Mouse (Mus musculus): ENCODE results near the gene Thumpd1. TPM values are rescaled to one million over a fixed set of nuclear protein-coding genes. Genes with fewer than 3 reads are reported as not detected.
"Not testable (repeated sequence)": the region's sequence is repeated elsewhere in the genome, so short reads cannot be mapped to it uniquely, and the experiment has no call there.

Gene Thumpd1
- 10 to 100 TPM; 30.7 to 32.3 TPM for total RNA-seq (2021)
- long read RNA-seq, experiment 1, transcript Thumpd1-201 (4 exons, 2,689 nt), result major isoform, 28 of 38 reads
- long read RNA-seq, experiment 1, partial matches to known transcripts, result 4 of 38 reads
- long read RNA-seq, experiment 1, other reads (novel, unspliced or antisense), result 5 of 38 reads
- long read RNA-seq, experiment 2, transcript Thumpd1-201 (4 exons, 2,689 nt), result major isoform, 41 of 41 reads
- long read RNA-seq, experiment 2, partial matches to known transcripts, result 0 of 41 reads
- long read RNA-seq, experiment 2, other reads (novel, unspliced or antisense), result 0 of 41 reads

DNA sequence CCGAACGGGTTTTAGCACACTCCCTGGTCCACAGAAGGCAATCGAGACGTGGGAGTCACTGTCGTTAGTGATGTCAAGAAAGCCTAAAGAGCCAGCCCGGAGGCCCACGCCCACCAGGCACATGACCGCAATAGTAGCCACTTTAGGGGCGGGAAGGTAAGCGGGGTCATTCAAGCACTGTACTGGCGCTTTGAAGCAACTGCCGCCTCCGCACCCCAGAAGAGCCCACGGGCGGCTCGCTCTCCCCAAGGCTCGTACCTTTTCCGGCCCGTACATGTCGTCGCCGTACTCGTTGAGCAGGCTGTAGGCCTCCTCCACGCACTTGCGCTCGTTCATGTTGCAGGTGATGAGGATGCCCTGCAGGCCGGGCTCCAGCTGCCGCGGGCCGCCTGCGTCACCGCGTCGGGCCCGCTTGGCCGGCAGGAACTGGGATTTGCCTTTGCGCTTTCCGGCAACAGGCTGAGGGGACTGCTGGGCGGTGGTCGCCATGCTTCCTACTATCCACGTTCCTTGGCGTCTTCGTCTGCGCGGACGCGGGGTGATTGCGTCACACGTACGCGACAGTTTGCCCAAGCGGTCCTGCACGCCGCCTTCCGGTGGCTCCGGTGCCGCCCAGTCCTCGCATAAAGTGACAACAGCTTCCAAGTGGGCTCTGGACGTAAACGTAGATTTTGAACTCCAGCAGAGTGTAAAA, at the start of gene Thumpd1:
Thumpd1 (minus strand) TSS at position 546 of the 694 bp plus-strand sequence.
- peak; percentile 96 for DNase-seq

DNA sequence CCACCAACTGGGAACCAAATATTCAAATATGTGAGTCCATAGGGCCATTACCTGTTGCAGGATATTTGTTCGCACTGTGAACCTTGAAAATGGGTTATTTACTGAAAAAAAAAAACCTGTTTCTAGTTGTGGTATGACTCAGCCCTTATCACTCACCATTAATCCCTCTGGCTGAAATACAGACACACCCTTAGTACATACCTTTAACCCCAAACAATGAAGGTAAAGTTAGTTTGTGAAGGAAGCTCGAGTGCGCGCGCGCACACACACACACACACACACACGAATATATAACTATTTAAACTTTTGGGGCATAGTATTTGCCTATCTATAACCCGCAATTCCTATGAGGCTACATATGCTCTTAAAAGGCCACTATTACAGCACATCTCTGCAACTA, 49.3 kb upstream of the Thumpd1 start:
- no peak for DNase-seq

GRCm38 (mm10) chr7:119766996-119767395, 46.4 kb upstream of the Thumpd1 start:
- no peak for DNase-seq

GRCm38 (mm10) chr7:119764377-119764776, 43.8 kb upstream of the Thumpd1 start:
- DNase-seq, result no peak

GRCm38 (mm10) chr7:119762166-119762697, 41.6 kb upstream of the Thumpd1 start:
- DNase-seq, result no peak

- peak; percentile 37 for DNase-seq
Measured at GRCm38 (mm10) chr7:119760527-119760951, 39.9 kb upstream of the Thumpd1 start, which contains the start of gene Acsm3. Gene Acsm3, plus strand, starts transcription at chr7:119760923.

GRCm38 (mm10) chr7:119753696-119754095, 33.1 kb upstream of the Thumpd1 start:
- DNase-seq, result no peak

- DNase-seq, result peak; percentile 43
Measured at GRCm38 (mm10) chr7:119749942-119750341, 29.3 kb upstream of the Thumpd1 start.

- DNase-seq, result no peak
Measured at GRCm38 (mm10) chr7:119748761-119749160, 28.2 kb upstream of the Thumpd1 start.

DNA sequence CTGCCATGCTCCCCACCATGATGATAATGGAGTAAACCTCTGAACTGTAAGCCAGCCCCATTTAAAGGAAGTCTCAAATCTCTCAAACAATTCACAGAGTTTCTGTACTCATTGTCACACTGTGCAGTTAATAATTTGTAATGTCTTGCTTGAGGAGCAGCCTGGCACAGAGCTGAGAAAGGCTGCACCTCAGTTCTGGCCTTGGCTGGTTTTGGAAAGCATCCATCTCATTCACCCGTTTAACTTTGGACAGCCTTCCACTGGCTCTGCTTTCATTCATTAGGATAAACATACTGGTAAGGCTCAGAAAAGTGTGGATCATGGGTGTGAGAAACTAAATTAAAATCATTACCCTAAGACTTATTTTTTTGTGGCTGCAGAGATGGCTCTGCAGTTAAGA, 25.3 kb upstream of the Thumpd1 start:
- DNase-seq, result peak; percentile 36

DNA sequence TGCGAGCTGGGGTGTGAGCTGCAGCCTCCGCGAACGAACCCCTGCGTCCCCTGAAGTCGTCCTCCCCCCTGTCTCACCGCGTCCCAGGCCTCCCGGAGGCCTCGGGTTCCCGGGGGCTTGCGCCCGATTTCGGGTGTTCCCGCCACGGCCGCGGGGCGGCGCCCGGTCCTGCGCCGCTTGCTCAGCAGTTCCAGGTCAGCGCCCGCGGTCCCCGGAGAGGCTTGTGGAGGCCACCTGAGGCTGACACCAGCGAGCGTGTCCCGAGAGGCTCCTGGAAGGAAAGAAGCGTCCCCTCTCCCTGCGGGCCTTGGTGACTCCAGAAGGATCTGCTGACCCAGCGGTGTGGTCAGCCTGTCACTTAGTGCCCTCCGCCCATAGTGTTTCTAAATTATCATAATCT, 23.7 kb upstream of the Thumpd1 start:
- DNase-seq, result peak; percentile 49

DNA sequence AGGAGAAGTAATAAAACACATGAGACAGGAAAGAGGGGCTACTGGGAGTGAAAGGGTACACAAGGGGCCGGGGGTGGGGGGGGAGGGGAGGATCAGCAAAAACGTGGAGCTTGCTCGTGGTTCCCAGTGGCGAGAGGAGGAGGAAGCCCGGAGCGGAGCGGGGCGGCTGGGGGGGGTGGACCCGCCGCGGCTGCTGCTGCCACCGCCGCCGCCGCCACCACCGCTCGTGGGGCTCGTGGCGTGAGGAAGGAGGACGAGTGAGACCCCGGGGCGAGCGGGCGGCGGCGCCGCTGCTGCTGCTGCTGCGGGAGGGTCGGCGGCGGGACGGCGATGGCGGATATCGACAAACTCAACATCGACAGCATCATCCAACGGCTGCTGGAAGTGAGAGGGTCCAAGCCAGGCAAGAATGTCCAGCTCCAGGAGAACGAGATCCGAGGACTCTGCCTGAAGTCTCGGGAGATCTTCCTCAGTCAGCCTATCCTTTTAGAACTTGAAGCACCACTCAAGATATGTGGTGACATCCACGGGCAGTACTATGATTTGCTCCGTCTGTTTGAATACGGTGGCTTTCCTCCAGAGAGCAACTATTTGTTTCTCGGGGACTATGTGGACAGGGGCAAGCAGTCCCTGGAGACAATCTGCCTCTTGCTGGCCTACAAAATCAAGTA, 19.3 kb upstream of the Thumpd1 start:
- not testable (repeated sequence) for DNase-seq

DNA sequence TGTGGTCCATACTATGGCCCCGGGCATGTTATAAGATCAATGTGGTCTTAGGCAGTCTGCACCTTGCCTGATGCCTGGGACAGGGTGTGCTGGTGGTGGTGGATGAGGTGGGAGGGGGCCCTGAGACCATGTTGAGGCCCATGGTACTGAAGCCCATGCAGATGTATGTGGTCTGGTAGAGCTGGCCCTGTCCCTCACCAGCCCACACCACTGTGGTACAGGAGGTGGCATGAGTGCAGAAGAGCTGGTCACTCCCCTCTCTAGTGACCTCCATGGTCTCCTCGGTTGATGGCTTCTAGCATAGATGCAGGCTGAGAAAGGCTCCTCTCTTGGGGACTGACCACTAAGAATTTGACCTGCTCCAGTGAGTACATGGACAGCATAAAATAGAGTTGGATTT, 18.3 kb upstream of the Thumpd1 start:
- no peak for DNase-seq

DNA sequence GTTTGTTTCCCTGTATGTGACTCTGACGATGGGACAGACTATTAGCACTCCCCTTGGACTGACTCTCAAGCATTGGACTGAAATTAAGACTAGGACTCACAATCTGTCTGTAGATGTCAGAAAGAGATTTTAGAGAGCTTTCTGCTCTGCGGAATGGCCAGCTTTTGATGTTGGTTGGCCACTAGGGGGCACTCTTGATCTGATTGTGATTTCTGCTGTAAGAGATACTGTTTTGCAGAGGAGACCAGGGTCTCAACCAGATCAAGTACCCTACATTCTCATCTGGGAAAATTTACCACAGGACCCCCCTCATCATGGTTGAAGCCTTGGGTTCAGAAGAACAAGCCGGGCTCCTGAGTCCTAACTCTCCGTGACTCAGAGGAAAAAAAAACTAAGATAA, 10.7 kb upstream of the Thumpd1 start:
- peak; percentile 30 for DNase-seq

DNA sequence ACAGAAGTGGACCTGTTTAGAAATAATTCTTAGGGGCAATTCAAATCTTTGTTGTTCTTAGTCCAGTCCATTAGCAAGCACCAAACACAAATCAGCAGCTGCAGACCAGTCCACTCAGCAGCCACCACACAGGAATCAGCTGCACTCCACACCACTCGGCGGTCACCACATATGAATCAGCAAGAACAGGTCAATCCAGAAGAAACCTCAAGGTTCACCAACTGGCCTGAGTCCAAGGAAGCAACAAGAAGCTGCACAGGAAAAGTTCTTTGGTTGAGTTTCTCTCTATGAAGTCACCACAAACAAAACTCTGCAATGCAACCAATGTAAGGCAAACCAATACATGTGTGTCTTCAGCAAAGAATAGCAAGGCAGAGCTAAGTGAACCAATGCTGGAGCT, 7.0 kb upstream of the Thumpd1 start:
- no peak for DNase-seq

DNA sequence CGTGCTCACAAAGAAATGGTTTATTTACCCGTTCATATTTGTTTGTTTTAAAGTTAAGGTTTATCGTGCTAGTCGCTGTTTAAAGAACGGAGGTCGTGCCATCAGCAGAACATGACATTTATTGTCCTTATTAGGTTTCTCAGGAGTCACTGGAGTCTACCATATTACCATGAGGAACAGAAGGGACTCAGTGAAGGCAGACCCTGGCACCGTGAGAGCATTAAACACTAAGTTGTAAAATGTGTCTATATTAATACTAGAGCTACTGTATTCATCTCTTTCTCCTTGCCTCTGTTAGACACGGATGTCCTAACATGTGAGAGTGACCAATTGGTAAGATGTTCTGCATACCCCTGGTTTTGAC, 331 bp upstream of the Thumpd1 start:
- DNase-seq, result no peak

DNA sequence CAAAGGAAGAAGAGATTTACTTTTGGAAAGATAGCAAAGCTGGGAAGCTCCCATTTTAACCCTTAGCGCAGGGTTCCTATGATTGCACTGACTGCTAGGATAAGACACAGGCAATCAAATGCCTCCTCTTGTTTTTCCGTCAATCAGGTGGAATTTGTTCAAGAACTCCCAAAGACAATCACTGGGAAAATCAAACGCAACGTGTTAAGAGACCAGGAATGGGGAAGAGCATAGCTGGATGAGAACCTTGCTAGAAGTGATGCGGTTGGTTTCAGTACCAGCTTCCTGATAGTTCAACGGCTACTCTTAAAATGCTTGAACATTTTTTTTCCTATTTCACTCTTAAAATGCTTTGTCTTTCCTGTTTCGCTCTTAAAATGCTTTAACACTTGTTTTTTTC, 6.5 kb downstream of the Thumpd1 start:
- DNase-seq, result no peak

- no peak for DNase-seq
Measured at GRCm38 (mm10) chr7:119694926-119695325, 25.7 kb downstream of the Thumpd1 start.

DNA sequence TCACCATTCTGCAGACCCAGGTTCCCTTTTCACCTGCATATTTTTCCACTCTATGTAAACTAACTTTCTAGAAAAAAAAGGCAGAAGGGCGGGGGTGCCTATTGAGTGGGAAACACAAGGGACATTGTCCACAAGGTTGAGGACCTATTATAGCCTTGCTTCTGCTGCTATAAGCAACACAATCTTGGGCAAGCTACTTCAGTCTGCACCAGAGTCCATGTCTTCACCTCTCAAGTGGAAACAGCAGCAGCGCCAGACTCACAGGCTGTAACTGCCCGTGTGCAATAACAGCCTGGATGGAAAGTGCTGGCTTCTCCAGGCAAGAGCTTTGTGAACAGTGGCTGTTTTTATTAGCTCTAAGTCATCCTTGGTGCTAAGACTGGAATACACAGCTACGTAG, 28.3 kb downstream of the Thumpd1 start:
- DNase-seq, result no peak

GRCm38 (mm10) chr7:119689726-119690125, 30.9 kb downstream of the Thumpd1 start, which contains the start of gene Acsm4:
Gene Acsm4, plus strand, starts transcription at chr7:119690026.
- no peak for DNase-seq

DNA sequence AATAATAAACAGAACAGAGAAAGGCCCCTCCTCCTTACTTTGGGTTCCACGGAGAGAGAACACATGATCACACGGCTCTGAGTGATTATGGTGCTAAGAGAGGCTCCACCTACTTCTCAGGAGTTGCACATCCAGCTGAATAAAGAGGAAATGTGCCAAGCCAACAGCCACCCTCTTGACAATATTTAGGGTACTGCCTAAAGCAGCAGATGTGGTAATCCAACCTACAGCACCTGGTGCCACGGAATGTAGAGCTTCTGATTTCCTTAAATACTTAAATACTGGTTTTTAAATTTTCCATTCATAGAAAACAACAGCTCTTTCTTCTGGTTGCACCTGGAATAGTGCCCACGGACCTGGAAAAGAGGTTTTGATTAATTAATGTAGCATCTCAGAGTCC, 37.9 kb downstream of the Thumpd1 start:
- DNase-seq, result no peak

GRCm38 (mm10) chr7:119680107-119680506, 40.5 kb downstream of the Thumpd1 start:
- DNase-seq, result peak; percentile 5

- DNase-seq, result peak; percentile 50
Measured at GRCm38 (mm10) chr7:119673465-119673864, 47.1 kb downstream of the Thumpd1 start.

Measured in adrenal gland, postnatal 10 days (tissue).